Mouse (Mus musculus): ENCODE measurements around the gene Frrs1. TPM values are rescaled to one million over a fixed set of nuclear protein-coding genes. Genes with fewer than 3 reads are reported as not detected.

Gene Frrs1
- polyA plus RNA-seq, 1 experiment from 2014 or later: 5.8 TPM

DNA sequence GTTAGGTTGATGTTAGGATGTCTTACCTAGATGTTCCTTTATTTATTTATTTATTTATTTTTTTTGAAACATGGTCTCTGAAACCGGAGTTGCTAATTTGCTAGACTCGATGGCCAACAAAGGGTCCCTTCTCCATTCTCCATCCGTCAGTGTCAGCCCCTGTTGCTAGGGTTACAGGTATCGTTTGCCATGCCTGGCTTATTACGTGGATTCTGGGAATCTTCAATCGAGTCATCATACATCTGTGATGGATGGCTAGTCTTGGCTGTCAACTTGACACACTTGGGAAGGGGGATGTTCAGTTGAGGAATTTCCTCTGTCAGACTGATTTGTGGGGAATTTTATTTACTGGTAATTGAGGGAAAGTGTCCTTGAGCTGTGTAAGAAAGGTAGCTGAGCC lies 83.5 kb downstream of the Frrs1 start:
- no peak overlapping the region for H3K4me3 ChIP-seq (ENCODE audit: low read depth, low read length)
- H3K36me3 ChIP-seq (ENCODE audit: control insufficient read depth, insufficient read depth, low read length): no peaks in the 10 kb centered on the region
- ATAC-seq (ENCODE audit: low read depth): no peak
- H3K9ac ChIP-seq (replicated peaks; ENCODE audit: low read depth, low read length): no peak overlapping the region
- no peaks in the 10 kb centered on the region for H3K9me3 ChIP-seq (ENCODE audit: control insufficient read depth, low read length)
- H3K4me2 ChIP-seq (ENCODE audit: low read depth, low read length): no peak overlapping the region
- no peaks in the 10 kb centered on the region for H3K4me1 ChIP-seq (ENCODE audit: control insufficient read depth, insufficient read depth, low read length)
- H3K27me3 ChIP-seq (ENCODE audit: control insufficient read depth, insufficient read depth, low read length): no peaks in the 10 kb centered on the region
- WGBS: 49% methylated on average over 6 of the region's 6 CpGs
- no peak overlapping the region for H3K27ac ChIP-seq (ENCODE audit: low read depth, low read length)

DNA sequence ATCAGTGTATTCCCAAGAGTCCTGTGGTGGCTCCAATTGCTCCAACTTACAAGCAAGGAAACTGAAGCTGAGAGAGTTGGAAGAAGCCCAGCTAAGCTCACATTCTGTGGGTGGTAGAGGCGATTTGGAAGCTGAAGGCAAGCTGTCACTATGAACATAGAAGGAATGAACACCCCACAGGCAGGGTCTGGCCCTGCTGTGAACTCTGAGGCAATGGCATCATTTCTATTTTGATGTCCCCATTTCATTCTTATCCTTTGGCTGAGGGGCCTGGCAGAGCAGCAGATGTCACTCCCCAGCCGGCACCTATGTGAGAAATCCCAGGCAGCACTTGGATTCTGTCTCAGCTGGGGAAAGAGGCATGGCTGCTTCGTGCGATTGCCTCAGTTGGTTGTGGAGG lies 84.2 kb downstream of the Frrs1 start:
- WGBS: 85% methylated on average over 4 of the region's 4 CpGs
- H3K9me3 ChIP-seq (ENCODE audit: control insufficient read depth, low read length): no peaks in the 10 kb centered on the region
- H3K4me3 ChIP-seq (ENCODE audit: low read depth, low read length): no peak overlapping the region
- H3K27me3 ChIP-seq (ENCODE audit: control insufficient read depth, insufficient read depth, low read length): no peaks in the 10 kb centered on the region
- no peak overlapping the region for H3K9ac ChIP-seq (replicated peaks; ENCODE audit: low read depth, low read length)
- H3K27ac ChIP-seq (ENCODE audit: low read depth, low read length): no peak overlapping the region
- no peak overlapping the region for H3K4me2 ChIP-seq (ENCODE audit: low read depth, low read length)
- no peaks in the 10 kb centered on the region for H3K36me3 ChIP-seq (ENCODE audit: control insufficient read depth, insufficient read depth, low read length)
- no peaks in the 10 kb centered on the region for H3K4me1 ChIP-seq (ENCODE audit: control insufficient read depth, insufficient read depth, low read length)
- ATAC-seq (ENCODE audit: low read depth): no peak

DNA sequence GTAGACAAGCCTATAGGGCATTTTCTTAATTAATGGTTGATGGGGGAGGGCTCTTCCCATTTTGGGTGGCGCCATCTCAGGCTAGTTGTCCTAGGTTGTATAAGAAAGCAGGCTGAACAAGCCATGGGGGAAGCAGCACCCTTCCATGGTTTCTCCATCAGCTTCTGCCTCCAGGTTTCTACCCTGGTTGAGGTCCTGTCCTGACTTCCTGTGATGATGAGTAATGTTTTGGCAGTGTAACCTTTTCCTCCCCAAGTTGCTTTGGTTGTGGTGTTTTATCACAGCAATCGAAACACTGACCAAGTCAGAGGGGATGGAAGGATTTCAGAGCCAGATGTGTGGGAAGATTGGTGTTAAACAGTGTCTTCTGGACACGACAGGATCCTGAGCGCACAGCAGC lies 87.2 kb downstream of the Frrs1 start:
- no peak for ATAC-seq (ENCODE audit: low read depth)
- Histone ChIP-seq H3K27ac (ENCODE audit: low read depth, low read length) (no peak overlapping the region), H3K4me2 (ENCODE audit: low read depth, low read length) (no peak overlapping the region), H3K36me3 (ENCODE audit: control insufficient read depth, insufficient read depth, low read length) (no peaks in the 10 kb centered on the region), H3K9me3 (ENCODE audit: control insufficient read depth, low read length) (no peaks in the 10 kb centered on the region), H3K4me1 (ENCODE audit: control insufficient read depth, insufficient read depth, low read length) (no peaks in the 10 kb centered on the region), H3K27me3 (ENCODE audit: control insufficient read depth, insufficient read depth, low read length) (no peaks in the 10 kb centered on the region), H3K9ac (replicated peaks; ENCODE audit: low read depth, low read length) (no peak overlapping the region), H3K4me3 (ENCODE audit: low read depth, low read length) (no peak overlapping the region)
- WGBS: 85% methylated on average over 4 of the region's 4 CpGs

DNA sequence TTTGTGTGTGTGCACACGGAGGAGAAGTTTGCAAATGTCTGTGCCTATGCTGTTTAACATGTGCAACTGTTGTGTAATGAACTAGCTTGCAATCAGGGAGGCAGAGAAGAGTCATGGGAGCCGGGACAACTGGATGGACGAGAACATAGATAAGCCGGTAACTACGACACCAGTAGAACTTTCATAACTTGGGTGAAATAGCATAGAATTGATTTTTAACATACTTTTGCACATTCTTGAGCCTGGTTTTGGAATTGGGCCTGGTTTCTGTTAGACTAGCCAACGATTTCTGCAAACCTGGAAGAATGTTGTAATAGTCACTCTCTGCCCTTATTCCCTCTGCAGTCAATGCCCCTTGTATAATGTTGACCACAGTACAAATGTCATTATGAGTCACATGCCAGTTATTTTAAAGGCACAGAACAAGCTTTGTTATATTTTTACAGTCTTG lies 91.4 kb downstream of the Frrs1 start:
- H3K4me3 ChIP-seq (ENCODE audit: low read depth, low read length): no peak overlapping the region
- no peak overlapping the region for H3K27ac ChIP-seq (ENCODE audit: low read depth, low read length)
- no peaks in the 10 kb centered on the region for H3K27me3 ChIP-seq (ENCODE audit: control insufficient read depth, insufficient read depth, low read length)
- no peak overlapping the region for H3K9ac ChIP-seq (replicated peaks; ENCODE audit: low read depth, low read length)
- no peak overlapping the region for H3K4me2 ChIP-seq (ENCODE audit: low read depth, low read length)
- no peaks in the 10 kb centered on the region for H3K36me3 ChIP-seq (ENCODE audit: control insufficient read depth, insufficient read depth, low read length)
- 88% methylated on average over 6 of the region's 6 CpGs for WGBS
- no peak for ATAC-seq (ENCODE audit: low read depth)
- H3K4me1 ChIP-seq (ENCODE audit: control insufficient read depth, insufficient read depth, low read length): no peaks in the 10 kb centered on the region
- H3K9me3 ChIP-seq (ENCODE audit: control insufficient read depth, low read length): no peaks in the 10 kb centered on the region

DNA sequence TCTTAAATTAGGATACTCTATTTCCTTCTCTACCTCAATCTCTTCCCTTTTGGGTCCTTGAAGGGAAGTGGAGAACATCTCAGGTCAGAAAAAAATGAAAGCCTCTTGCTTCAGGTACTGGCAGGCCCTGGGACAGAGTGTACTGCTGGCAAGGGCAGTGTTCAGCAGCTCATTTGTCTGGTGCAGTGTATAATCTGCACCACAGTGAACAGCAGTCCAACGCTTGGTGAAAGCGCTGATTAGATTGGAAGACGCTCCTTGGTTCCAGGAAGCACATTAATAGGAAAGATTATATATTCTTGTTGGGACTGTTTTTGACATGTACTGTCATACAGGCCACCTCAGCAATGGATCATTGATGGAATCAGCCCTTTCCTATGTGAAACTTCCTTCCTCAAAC lies 92.2 kb downstream of the Frrs1 start:
- no peak overlapping the region for H3K4me2 ChIP-seq (ENCODE audit: low read depth, low read length)
- H3K27ac ChIP-seq (ENCODE audit: low read depth, low read length): no peak overlapping the region
- no peak for ATAC-seq (ENCODE audit: low read depth)
- H3K27me3 ChIP-seq (ENCODE audit: control insufficient read depth, insufficient read depth, low read length): no peaks in the 10 kb centered on the region
- no peaks in the 10 kb centered on the region for H3K4me1 ChIP-seq (ENCODE audit: control insufficient read depth, insufficient read depth, low read length)
- no peak overlapping the region for H3K9ac ChIP-seq (replicated peaks; ENCODE audit: low read depth, low read length)
- no peaks in the 10 kb centered on the region for H3K36me3 ChIP-seq (ENCODE audit: control insufficient read depth, insufficient read depth, low read length)
- H3K4me3 ChIP-seq (ENCODE audit: low read depth, low read length): no peak overlapping the region
- whole genome bisulfite sequencing: 91% methylated on average over 3 of the region's 3 CpGs
- H3K9me3 ChIP-seq (ENCODE audit: control insufficient read depth, low read length): no peaks in the 10 kb centered on the region

DNA sequence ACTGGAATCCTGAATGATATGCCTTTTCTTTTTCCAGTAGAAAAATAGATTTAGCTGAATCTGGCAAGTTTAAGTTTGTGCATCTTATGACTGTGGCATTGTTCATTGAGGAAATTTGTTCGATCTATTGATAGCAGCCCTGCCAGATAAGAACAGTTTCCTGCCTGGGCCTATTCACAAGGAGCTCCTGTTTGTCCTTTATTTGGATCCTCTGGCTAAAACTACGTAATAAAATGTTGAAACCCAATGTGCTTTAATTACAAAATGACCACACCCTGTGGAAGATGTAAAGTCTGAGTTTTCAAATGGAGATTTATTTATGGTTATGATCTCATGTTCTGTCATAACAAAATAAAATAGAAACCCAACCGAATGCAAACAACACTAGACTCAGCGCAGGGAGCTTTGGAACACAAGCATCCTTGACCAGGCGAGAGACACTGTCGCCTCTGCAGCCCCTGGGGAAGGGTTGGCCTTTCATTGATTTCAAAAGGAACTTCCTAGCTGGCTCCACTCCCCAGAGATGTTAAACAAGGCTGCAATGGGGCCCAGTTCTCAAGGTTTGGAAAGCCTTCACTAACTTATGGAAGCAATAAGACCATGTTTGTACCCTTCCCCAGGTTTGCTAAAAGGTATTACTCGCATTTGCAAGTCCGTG lies 93.1 kb downstream of the Frrs1 start:
- H3K27me3 ChIP-seq (ENCODE audit: control insufficient read depth, insufficient read depth, low read length): no peaks in the 10 kb centered on the region
- H3K9me3 ChIP-seq (ENCODE audit: control insufficient read depth, low read length): no peaks in the 10 kb centered on the region
- no peak overlapping the region for H3K4me2 ChIP-seq (ENCODE audit: low read depth, low read length)
- WGBS: 83% methylated on average over 8 of the region's 8 CpGs
- H3K4me1 ChIP-seq (ENCODE audit: control insufficient read depth, insufficient read depth, low read length): no peaks in the 10 kb centered on the region
- H3K36me3 ChIP-seq (ENCODE audit: control insufficient read depth, insufficient read depth, low read length): no peaks in the 10 kb centered on the region
- no peak for ATAC-seq (ENCODE audit: low read depth)
- no peak overlapping the region for H3K9ac ChIP-seq (replicated peaks; ENCODE audit: low read depth, low read length)
- no peak overlapping the region for H3K27ac ChIP-seq (ENCODE audit: low read depth, low read length)
- no peak overlapping the region for H3K4me3 ChIP-seq (ENCODE audit: low read depth, low read length)

DNA sequence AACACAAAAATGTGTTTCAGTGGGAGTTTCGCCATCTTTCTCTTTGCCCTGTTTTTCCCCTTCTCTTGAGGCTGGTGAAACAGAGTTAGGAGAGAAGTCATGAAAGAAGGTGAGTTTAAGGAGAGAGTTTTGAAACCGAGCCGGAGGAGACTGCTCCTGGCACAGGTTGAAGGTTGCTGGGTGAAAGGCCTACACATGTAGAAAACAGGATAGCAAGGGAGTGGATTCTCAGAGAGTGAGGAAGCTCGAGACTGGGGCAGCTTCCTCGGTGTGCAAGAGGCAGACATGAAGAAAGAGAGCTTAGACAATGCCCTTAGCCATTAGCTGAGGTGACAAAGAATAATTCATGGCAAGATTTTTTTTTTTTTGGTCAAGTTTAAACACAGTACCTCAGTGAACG lies 94.1 kb downstream of the Frrs1 start:
- no peak for ATAC-seq (ENCODE audit: low read depth)
- 85% methylated on average over 6 of the region's 6 CpGs for WGBS

DNA sequence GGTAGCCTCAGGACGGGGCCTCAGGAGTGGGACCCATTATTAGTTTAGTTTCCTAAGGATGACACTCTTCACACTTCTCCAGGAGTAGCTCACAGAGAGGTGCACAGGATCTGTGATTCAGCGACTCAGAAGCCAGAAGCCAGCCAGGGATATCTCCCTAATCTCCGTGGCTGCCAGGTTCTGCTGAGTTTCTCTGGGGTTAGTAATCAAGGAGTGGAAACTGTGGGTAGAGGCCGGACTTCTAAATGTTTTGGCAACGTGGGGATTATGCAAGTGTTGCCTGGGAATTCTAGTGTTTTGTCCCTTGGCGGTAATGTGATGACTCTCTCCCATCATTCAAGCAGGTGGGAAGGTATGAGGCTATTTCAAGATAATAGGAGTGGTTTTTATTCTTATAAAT lies 95.8 kb downstream of the Frrs1 start:
- 72% methylated on average over 6 of the region's 6 CpGs for WGBS

More for the DNA sequence above, 94.1 kb downstream of the Frrs1 start:
- no peaks in the 10 kb centered on the region for H3K27me3 ChIP-seq (ENCODE audit: control insufficient read depth, insufficient read depth, low read length)
- H3K27ac ChIP-seq (ENCODE audit: low read depth, low read length): no peak overlapping the region
- no peaks in the 10 kb centered on the region for H3K9me3 ChIP-seq (ENCODE audit: control insufficient read depth, low read length)
- no peaks in the 10 kb centered on the region for H3K4me1 ChIP-seq (ENCODE audit: control insufficient read depth, insufficient read depth, low read length)
- H3K9ac ChIP-seq (replicated peaks; ENCODE audit: low read depth, low read length): no peak overlapping the region
- H3K36me3 ChIP-seq (ENCODE audit: control insufficient read depth, insufficient read depth, low read length): no peaks in the 10 kb centered on the region
- no peak overlapping the region for H3K4me2 ChIP-seq (ENCODE audit: low read depth, low read length)
- H3K4me3 ChIP-seq (ENCODE audit: low read depth, low read length): no peak overlapping the region

More for the DNA sequence above, 95.8 kb downstream of the Frrs1 start:
- ATAC-seq (ENCODE audit: low read depth): no peak
- Histone ChIP-seq H3K27ac (ENCODE audit: low read depth, low read length) (no peak overlapping the region), H3K27me3 (ENCODE audit: control insufficient read depth, insufficient read depth, low read length) (no peaks in the 10 kb centered on the region), H3K9ac (replicated peaks; ENCODE audit: low read depth, low read length) (no peak overlapping the region), H3K4me3 (ENCODE audit: low read depth, low read length) (no peak overlapping the region), H3K9me3 (ENCODE audit: control insufficient read depth, low read length) (no peaks in the 10 kb centered on the region), H3K4me2 (ENCODE audit: low read depth, low read length) (no peak overlapping the region), H3K4me1 (ENCODE audit: control insufficient read depth, insufficient read depth, low read length) (no peaks in the 10 kb centered on the region), H3K36me3 (ENCODE audit: control insufficient read depth, insufficient read depth, low read length) (no peaks in the 10 kb centered on the region)
